Mouse (Mus musculus): ENCODE data around the gene Ccdc38.

- TF ChIP-seq POLR2A (IDR thresholded peaks at IDR 0.05; ENCODE audit: insufficient read depth, low read length): no peak
- no peak for TF ChIP-seq CTCF (IDR thresholded peaks at IDR 0.05; ENCODE audit: low read depth, low read length)
- no peak for TF ChIP-seq EP300 (IDR thresholded peaks at IDR 0.05; ENCODE audit: insufficient read depth, low read depth, low read length)
Measured at GRCm38 (mm10) chr10:93515419-93515818, 25.0 kb upstream of the Ccdc38 start.

All from ES-Bruce4 (cell line).